Mouse (Mus musculus) cerebellum, adult 11-12 months (tissue): ENCODE measurements at regions not wholly inside any gene's neighbourhood (a gene's known extent, or its start where the extent isn't known, plus 50 kb on each side); places are given as distances from the start of the nearest gene placed in this dataset.
"Not testable (repeated sequence)": the region's sequence is repeated elsewhere in the genome, so short reads cannot be mapped to it uniquely, and the experiment has no call there.

Source experiments
- DNase-seq: peaks from one replicate; pipeline ENCODE4 v3.0.0; 2022

DNA sequence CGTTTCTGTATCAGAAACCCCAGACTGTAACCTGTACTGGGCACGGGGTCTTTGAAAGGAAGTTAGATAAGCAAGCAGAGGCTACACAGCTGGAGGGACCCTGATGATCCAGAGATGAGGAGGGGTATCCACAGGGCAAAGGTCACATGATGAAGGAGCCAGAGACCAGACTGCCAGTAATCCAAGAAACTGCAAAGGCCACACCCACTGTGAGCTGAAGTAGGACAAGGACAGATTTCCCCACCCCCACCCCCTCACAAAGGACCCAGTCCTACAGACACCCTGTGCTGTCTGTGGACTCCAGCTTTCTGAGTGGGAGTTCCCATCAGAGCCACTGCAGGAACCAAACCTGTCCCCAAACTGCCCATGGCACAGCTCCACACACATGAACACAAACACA is 124.9 kb upstream of the A430005L14Rik start:
- DNase-seq: no peak

DNA sequence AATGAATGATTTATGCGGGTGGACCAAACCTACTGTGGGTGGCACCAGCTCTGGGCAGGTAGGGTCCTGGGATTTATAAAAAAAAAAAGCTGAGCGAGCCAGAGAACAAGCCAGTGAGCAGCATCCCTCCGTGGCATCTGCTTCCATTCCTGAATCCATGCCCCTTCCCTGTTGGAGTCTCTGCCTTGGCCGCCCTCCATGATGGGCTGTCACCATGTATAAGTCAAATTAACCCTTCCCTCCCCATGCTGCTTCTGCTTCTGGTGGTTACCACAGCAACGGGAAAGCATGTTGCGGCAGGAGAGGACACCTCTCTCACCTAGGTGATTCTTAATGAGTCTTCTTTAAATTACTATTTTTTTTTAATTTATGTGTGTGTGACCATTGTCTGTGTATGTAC is 112.3 kb upstream of the A430005L14Rik start:
- no peak for DNase-seq

DNA sequence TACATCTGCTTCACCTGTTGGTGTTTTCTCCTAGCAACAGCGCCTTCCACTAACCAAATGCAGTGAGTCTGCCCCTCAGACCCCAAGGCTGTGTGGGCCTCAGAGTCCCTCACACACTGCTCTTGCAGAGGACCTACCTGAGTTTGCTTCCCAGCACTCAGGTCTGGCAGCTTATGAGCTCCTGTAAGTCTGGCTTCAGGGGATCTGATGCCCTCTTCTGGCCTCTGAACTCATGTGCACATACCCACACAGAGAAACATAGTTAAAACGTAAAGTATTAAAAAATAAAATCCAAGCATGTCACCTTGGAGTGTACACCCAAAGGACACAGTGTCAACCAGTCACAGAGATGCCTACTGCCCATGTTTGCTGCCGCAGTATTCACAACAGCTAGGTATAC is 108.8 kb upstream of the A430005L14Rik start:
- DNase-seq: no peak

DNA sequence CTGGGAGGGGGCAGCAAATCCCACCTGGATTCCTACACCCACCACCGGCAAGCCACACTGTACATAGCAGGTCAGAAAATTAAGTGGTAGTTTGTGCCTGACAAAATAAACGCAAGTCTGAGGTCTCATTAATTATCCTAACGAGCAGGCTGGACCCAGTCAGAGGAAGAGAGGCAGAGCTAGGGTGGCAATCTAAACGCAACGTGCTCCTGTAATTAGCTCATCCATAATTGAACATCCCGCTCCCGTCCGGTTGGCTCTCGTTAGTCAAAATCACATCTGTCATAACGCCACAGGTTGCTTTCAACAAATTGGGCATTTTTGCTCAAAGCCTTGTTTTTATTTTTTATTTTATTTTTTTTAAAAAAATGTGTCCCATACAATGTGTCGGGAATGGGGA is 106.9 kb upstream of the A430005L14Rik start:
- DNase-seq: no peak

DNA sequence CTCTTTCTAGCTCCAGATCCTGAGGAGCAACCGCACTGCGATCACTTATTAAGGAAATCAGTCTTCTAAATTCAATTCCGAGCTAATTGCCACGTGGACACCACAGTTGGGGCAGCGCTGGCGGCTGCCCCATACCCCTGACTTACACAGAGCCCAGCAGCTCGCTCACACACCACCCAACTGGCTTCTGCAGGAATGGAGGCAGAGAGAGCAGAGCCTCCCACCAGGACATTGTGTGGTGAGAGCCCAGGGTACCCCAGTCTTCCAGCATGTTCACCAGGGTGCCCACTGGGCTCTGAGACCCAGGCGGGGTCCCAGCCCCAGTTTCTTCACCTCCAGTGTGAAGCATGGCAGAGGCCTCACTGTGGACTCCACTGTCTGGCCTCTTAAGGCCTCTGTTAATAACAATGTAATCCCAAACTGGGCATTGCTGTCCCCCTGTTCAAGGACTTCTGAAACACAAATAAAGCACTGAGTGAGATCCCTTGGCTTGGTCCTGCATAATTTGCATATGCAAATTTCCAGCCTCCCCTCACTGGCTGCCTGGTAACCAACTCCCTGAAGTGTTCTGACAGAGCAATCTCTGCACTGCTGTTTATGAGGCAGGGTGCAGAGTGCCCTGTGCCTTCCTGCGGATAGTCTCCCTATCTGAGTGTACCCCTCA is 102.8 kb upstream of the A430005L14Rik start:
- no peak for DNase-seq

DNA sequence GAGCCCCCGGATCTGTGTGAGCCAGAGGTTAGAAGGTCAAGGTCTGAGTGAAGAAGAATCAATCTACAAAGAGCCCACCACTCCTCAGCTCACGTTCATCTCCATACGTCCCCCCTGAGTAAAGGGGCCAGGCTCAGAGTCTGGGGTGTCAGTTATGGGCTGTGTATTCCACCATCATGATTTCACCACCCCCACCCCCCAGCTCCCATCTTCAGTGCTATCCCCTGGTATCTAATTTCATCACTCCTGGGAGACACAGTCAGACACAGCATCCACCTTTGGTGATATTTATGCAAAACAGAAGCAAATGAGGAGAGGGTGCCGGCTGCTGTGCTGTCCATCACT is 102.3 kb upstream of the A430005L14Rik start:
- no peak for DNase-seq

DNA sequence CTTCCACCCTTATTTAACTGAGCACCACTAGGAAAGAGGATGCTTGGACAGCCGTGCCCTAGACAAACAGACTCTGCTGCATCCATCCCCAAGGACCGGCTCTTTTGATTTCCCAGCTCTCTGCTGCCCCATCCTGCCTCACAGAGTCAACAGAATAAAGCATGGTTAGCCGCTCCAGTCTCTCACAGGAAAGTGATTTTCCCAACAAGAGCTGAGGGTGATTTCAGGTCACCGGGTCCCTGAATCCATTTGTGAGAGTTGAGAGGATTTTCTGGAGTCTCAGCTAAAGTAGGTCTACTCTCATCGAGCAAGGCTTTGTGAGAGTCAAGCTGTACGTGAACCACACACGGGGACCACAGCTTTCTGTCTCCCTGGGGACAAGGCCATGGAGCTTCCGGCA is 95.6 kb upstream of the A430005L14Rik start:
- no peak for DNase-seq

DNA sequence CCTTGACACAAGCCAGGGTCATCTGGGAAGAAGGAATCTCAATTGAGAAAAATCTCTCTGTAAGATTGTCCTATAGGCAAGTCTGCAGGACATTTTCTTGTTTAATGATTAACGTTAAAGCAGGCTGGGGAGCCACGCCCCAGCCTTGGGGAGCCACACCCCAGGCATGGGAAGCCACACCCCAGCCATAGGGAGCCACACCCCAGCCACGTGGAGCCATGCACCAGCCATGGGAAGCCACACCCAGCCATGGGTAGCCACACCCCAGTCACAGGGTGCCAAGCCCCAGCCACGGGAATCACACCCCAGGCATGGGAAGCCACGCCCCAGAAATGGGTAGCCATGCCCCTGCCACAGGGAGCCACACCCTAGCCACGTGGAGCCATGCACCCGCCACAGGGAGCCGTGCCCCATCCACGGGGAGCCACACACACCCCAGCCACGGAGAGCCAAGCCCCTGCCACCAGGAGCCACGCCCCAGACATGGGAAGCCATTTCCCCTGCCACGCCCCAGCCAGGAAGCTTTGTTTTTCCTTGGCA is 94.8 kb upstream of the A430005L14Rik start:
- no peak for DNase-seq

DNA sequence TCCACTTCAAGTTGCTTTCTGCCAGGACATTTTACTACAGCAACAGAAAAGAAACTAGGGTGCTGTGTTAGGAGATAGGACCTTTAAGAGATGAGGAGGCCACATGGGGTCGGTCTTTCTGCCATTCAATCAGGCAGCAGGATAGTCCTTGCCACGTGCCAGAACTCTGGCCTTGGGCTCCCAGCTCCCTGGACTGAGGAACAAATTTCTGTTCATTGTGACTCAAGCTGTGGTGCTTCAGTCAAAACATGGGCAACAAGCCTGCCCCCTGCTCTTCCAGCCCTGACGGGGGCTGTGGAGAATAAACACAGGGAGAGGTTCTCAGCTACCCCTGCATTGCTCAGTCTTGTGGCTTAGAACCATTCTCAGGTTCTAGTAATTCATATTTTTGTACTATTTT is 84.7 kb upstream of the A430005L14Rik start:
- DNase-seq: no peak

DNA sequence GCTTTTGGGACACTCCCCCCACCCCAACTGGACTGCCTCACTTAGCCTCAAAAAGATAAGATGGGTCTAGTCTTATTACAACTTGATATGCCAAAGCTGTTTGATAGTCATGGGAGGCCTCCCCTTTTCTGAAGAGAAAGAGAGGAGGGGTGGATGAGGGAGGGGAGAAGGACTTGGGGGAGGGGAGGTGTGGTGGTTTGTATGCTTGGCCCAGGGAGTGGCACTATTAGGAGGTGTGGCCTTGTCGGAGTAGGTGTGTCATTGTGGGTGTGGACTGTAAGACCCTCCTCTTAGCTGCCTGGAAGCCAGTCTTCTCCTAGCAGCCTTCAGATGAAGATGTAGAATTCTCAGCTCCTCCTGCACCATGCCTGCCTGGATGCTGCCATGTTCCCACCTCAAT is 82.0 kb upstream of the A430005L14Rik start:
- not testable (repeated sequence) for DNase-seq

DNA sequence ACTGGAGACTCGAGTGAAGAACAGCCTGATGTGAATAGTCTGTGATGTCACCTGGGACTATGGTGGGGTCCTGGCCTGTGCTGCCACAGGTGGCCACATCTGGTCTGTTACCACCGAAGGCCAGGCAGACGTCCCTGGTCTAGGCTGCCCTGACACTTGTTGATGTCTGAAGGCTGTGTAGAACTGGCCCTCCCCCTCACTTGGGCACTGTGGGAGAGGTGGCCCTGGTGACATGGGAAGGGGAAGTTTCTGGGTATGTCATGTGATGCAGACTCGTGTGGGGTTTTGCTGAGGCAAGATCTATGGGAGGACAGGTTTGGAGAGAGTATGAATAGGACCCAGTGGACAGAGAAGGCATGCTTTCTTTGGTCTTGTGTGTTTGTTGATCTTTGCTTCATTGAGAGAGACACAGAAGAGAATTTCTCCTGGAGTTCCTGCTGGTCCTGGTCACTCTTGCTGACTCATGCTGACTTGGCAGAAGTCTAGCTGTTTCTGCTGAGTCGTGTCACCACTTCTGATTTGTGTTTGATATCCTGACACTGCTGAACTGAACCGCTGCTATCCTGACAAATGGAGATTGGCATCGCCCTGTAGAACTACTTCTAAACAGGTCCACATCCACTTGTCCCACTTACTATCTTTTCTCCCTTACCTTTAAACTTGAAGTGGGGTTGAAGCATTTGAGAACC is 79.9 kb upstream of the A430005L14Rik start:
- no peak for DNase-seq

DNA sequence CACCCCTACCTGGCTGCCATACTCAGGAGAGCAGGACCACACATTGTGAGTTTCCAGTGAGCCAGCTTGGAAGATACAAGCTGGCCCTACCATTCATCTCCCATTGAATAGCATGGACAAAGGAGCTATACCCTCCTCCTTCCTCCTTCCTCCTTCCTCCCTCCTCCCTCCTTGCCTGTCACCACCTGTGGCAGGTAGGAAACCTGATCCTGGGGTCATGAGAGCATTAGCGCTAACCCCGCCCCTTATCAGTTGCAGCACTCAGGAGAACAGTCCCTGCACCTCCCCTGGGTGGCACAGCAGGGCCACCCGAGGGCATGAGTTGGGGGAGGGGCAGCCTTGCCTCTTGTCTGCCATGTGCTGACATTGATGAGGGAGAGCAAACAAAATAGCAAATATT is 74.0 kb upstream of the A430005L14Rik start:
- DNase-seq: no peak

DNA sequence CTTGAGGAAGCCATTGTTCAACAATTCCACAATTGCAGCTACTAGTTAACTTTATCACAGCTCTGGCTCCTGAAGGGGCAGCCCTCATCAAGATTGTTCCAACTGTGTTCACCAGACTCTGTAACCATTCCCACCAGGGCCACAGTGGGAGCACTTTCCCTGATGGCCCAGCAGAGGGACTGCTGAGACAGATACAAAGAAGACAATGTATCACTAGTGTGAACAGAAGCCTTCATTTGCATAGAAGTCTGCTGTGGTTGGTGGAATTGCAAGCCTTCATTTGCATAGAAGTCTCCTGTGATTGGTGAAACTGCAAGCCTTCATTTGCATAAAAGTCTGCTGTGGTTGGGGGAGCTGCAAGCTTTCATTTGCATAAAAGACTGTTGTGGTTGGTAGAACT is 73.0 kb upstream of the A430005L14Rik start:
- DNase-seq: no peak

DNA sequence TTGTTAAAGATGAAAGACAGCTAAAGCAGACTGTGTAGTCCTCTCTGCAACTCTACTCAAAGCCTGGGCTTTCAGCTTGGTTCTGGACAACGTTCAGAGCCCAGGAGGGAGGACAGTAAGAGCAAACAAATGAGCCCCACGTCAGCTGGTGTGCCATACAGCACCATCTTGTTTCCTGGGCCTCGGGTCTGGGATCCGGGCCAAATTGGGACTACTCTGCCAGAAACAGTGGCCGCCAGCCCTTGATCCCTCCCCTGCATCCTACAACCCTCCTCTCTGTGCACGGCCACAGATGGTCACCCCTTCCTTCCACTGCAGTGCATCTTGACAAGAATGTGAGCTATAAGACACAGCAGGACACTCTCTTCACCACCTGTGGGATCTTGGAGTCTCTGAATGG is 71.2 kb upstream of the A430005L14Rik start:
- DNase-seq: peak; percentile 42

DNA sequence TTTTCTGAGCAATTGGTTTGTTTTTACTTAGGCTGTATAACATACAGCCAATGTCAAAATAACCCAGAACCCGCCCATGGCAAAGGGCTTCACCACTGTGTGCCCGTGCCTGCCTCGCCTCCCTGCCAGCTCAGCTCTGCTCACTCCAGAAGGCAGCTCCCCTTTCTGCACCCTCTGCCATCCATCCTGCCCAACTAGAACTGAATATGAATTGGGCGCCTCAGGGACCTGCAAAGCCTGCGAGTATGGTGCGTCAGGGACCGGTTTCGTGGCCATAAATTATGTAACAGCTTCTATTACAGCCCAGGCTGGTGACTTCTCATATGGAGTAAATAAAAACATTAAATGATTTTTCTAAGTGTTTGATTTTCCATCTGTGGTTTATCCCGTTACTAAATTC is 66.9 kb upstream of the A430005L14Rik start:
- DNase-seq: no peak

DNA sequence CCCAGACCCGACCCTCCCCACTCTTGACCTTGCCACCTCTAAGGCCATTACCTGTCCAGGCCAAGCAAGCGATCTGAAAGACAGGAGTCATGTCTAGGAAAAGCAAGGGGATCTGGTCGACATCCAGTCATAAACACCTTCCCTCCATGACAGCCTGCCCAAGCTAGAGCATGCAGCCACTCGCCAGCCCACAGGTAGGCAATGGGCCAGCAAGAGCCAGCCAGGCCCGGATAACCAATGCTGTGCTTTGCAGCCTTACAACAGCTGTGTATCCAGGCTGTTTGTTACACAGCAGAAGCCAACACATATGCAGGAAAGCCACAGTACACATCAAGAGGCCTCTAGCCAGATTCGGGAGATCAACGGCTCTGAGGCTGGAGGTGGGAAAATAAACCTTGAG is 57.3 kb upstream of the A430005L14Rik start:
- DNase-seq: no peak

DNA sequence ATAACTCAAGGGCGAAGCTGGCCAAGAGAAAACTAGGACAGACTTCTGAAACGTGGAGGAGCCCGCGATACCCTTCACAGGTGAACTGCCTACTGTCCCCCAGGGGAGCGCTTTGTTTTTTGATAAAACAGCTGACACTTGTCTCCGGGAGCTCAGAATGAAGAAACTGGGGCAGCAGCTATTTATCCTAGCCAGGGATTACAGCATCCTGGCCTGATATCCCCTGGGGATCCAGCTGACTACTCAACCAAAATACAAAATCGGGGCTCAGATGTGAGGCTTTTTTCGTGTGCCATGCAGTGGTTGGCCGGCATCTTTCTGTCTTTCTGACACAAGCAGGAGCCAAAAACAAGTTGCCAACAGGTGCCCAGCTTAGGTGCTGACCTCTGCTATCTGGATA is 52.0 kb upstream of the A430005L14Rik start:
- peak; percentile 7 for DNase-seq

DNA sequence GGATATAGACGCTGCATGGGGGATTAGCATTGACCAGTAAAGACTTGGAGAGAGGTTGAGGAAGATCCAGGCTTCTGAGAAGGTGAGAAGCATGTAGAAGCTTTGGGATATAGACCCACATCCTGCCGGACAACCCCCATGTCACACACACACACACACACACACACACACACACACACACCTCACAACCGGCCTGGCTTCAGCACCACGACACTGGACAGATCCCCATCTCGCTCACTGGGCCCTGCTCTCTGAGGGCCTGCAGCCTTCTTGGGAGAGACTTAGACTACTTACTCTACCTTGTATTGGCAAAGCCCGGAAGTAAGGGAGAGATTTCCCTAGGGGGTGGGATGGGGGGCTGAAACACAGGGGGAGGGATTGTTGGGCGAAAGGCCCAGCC is 51.5 kb upstream of the A430005L14Rik start:
- DNase-seq: no peak
